Mouse (Mus musculus) midbrain, embryonic 16.5 days (tissue): ENCODE results near the gene Zfp410. TPM values are rescaled to one million over a fixed set of nuclear protein-coding genes. Genes with fewer than 3 reads are reported as not detected.

Experiments used
- polyA plus RNA-seq: library from polyadenylated mRNA; unstranded; fragments of >200 nt; fragmentation: Nextera tagmentation; extraction: Ambion mirVana; gene quantifications from 2 replicates; pipeline ENCODE4 v1.2.1, GENCODE M21; 2015

The Zfp410 gene
- polyA plus RNA-seq, 1 experiment from 2014 or later: 59.4 TPM

Other genes starting within 250 kb of the Zfp410 start
- 0.22 and 0.31 TPM in 2 replicates for gene Acot5, start 247.5 kb upstream of the Zfp410 start, polyA plus RNA-seq
- gene Acot6, start 216.2 kb upstream of the Zfp410 start, polyA plus RNA-seq: 0.98 and 1.2 TPM in 2 replicates
- gene Dnal1, start 202.5 kb upstream of the Zfp410 start, polyA plus RNA-seq: 9.1 and 10.9 TPM in 2 replicates
- gene Pnma1, start 168.4 kb upstream of the Zfp410 start, polyA plus RNA-seq: 8.2 and 9.3 TPM in 2 replicates
- 2.7 and 3.6 TPM in 2 replicates for gene Elmsan1, start 98.0 kb upstream of the Zfp410 start, polyA plus RNA-seq
- 17.8 and 19.8 TPM in 2 replicates for gene Ptgr2, start 31.6 kb upstream of the Zfp410 start, polyA plus RNA-seq
- 40.7 and 43.7 TPM in 2 replicates for gene Coq6, start 44.8 kb downstream of the Zfp410 start, polyA plus RNA-seq
- 21.1 and 24.0 TPM in 2 replicates for gene Fam161b, start 45.0 kb downstream of the Zfp410 start, polyA plus RNA-seq
- gene Entpd5, start 92.2 kb downstream of the Zfp410 start, polyA plus RNA-seq: 13.8 and 15.2 TPM in 2 replicates
- 4.6 and 4.7 TPM in 2 replicates for gene Bbof1, start 92.2 kb downstream of the Zfp410 start, polyA plus RNA-seq
- gene Rnf113a2, start 100.3 kb downstream of the Zfp410 start, polyA plus RNA-seq: 22.3 and 22.4 TPM in 2 replicates
- 33.6 and 34.2 TPM in 2 replicates for gene Aldh6a1, start 134.2 kb downstream of the Zfp410 start, polyA plus RNA-seq
- gene Lin52, start 134.6 kb downstream of the Zfp410 start, polyA plus RNA-seq: 36.1 and 37.7 TPM in 2 replicates